Mouse (Mus musculus) T-helper 17 cell (primary cell): ENCODE data around the gene Pax9.

Experiments used
- in situ Hi-C, 2 experiments: fragments of 300-600 bp; cut with MboI, MseI; formaldehyde crosslinking; loops; 1 replicate in 1 of 2; 2 replicates in 1 of 2; pipeline ENCODE4 v1.15.1; 2025; ENCODE audit warnings: high pct_unique_total_duplicates in 2 of 2

Pax9 gene

DNA sequence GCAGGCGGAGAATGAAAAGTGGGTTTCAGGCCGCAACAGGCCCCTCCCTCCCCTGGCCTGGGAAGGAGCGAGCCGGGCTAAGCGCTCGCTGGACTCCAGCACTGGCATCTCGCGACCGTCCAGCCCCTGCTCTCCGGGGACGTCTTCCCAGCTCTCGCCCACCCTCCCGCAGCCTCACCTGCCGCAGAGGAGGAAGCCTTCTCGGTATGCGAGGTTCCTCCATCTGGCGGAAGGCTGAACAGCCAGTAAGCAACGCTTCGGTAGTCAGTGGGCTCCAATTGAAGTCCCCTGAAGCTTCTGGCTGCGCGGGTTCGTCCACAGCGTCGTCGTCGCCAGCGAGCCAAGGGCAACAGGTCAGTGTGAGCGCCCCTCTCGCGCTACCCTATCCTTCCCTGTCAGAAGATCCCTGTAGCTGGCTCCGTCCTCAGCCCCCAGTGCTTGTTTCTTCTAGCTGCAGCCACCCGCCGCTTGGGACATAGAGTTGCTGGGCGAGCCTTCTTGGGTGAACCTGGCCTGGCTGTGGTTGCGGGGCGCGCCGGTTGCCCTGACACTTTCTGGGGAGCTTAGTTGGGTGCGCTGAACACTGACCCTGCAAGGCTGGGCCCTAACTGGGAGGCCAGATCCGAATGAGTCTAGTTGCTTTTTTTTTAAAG, at the start of gene Pax9:
Pax9 (plus strand) TSS at position 341 of the 653 bp plus-strand sequence.
- in situ Hi-C loops, result loop anchor here (5.0 to 25.0 kb wide), 3 partner anchors 496 to 851 kb away; partner anchors contain the start of genes Foxa1 (in 1 of the 2) and Slc25a21 (in 1 of the 2)

DNA sequence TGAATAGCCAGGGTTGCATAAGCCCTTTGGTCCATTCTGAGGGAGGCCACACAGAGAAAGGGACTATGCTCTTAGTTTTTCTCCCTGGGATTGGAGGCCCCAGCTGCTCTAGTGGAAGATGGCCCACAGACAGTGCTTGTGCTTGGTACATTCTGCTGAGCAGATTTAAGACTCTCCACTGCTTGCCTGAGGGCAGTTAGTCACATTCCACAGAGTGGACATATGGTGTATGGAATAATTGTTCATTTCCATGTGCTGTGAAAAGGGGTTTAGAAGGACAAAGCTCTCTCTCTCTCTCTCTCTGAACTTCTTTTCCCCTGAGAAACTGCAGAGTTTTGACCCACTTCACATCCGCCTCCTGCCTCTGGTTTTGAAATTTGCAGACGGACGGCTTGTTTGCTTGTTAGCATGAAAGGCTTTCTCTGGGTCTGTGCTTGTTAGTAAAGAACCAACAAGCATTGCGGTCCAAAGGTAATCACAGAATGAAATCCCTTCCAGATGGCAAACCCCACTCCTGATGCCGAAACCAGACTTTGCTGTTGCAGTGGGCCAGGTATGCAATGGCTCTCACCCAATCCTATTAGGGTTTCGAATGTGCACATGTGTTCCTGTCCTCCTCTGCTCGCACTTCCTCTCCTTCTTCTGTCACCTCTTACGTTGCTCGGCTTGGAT, 22.0 kb upstream of the Pax9 start:
- in situ Hi-C loops, result loop anchor here in 1 of 2 experiments (10.0 kb wide), 1 partner anchor 1075 kb away; the partner anchor contains the start of gene Insm2

DNA sequence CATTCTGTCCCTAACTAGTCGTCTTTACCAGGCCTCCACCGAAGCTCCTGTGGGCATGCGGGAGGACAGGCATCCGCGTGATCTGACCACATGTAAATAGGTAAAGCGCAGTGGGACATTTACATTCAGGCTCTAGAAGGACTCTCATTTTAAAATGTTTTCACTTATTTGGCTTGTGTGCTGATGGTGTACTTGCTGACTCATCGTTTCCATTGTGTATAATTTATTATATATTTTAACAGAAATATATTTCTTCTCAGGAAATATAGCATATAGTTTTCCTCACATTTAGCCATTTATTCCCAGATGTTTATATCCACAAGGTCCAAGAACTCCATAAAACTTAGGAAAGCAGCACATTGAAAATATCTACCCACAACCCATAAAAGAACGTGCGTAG, 20.8 kb upstream of the Pax9 start:
- in situ Hi-C loops, result no loop called here

DNA sequence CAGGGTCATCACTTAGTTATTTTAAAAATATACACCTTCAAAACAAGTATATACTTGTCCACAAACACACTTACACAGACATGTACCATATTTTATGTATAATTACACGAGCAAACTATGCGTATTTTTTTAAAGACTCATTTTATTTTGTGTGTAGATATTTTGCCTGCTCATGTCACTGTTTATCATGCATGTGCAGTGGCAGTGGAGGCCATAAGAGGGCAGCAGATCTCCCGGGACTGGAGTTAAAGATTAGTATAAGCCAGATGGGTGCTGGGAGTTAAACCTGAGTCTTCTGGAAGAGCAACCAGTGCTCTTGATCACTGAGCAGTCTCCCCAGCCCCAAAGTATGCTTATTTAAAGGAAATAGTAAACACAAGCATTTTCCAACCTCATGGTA, 16.8 kb upstream of the Pax9 start:
- in situ Hi-C loops, result loop anchor here (25.0 kb wide), 2 partner anchors 513 to 863 kb away; partner anchors contain the start of genes Foxa1 (in 1 of the 2) and Slc25a21 (in 1 of the 2)

DNA sequence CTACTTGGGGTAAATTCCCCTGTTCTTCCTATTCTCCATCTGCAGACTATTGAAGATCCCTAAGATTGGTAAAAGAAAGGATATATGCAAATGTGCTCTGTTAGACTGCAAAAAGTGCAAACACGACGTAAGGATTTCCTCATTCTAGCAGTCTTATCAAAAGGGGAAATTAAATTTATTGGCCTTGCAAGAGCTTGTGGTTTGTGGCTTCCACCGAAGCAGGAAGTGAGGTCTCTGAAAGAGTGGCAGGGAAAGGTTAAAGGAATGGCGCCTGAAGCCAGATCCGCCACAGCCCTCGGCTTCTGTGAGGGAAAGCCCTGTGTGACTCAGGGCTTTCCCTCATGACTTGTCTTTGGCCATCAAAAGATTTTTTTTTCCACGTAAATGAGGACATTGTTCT, 13.9 kb upstream of the Pax9 start:
- in situ Hi-C loops, result loop anchor here (25.0 kb wide), 2 partner anchors 510 to 860 kb away; partner anchors contain the start of genes Foxa1 (in 1 of the 2) and Slc25a21 (in 1 of the 2)

DNA sequence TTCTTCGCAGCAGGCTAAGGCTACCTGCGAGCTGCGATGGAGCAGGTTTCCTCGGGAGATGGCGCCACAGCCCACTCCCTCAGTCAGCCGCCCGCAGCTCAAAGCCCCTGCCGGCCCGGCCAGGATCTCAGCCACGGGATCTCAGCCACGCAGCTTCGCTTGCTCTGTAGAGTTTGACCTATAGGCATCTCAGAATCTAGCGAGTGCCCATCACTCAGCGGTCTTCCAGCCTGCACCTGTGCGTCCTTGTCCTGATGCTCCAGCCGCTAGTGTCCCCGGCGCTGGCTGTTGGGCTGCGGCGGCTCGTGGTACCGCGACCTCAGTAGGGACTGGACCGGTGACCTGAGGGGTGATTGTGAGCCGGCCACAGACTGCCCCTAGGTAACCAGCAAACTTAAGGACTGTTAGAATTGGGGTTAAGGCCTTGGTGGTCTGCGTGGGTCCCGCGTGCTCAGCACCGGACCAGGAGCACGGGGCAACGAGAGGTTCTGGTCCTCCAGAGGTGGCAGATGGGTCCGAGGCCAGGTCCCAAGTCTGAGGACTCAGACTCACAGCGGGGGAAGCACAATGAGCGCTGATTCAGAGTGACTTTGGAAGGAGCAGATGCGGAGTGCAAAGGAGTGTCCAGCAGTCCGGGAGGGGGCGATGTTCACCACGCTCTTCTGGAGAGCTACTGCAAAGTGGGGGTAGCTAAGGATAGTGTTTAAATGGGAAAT, 10.3 kb upstream of the Pax9 start:
- in situ Hi-C loops, result loop anchor here (5.0 to 25.0 kb wide), 3 partner anchors 506 to 856 kb away; partner anchors contain the start of genes Slc25a21 (in 2 of the 2) and Foxa1 (in 1 of the 2)

DNA sequence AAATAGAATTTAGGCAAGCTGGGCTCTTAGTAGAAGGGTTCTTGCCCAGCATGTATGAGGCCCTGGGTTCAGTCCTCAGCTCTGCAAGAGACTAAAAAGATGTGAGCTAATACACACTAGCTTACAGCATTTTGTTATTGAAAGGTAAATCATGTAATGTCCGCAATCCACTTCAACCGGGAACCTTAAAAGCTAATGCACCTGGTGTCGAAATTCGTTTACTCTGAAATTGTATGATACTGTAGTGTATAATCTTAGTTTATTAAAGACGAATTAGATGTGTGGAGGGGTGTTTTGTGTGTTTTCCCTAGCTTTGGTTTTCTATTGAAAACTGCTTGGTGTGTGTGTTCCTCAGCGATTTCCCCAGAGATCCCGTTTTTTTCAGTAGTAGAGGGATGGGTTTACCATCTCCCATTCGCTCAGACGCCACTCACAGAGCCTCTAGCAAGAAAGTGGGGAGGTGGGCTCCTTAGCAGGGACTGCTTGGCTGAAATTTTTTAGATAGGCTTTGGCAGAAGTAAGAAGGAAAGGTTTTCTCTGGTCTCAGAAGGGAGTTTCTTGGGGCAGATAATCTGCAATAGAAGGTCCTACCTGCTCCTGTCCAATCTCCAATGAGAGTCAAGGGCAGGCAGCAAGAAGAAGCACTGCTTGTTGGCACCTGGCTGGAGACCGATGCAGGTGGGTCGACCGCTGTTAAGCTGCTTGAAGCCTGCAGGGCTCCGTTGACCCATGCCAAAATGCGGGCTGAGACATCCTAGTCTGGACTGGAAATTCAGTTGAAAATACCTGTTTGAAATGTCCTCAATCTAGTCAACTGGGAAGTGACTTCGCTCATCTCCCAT, 3.7 kb upstream of the Pax9 start:
- in situ Hi-C loops, result loop anchor here (25.0 kb wide), 2 partner anchors 499 to 849 kb away; partner anchors contain the start of genes Foxa1 (in 1 of the 2) and Slc25a21 (in 1 of the 2)

DNA sequence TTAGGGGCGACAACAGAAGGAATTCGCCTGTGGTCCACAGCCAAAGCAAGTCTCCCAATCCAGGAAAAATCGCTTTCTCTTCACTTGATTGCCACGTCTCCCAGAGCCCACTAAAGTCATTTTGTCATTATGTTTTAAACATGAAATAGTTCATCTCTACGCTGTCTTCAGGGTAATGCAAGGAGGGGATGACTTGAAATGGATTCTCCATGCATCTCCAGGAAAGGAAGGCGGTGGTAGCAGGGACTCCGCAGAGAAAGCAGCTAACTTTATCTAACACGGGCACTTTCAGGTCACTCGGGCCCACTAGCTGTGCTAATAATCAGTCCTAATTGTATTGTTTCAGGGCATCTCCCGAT, 3.1 kb upstream of the Pax9 start:
- in situ Hi-C loops, result loop anchor here (25.0 kb wide), 2 partner anchors 499 to 849 kb away; partner anchors contain the start of genes Foxa1 (in 1 of the 2) and Slc25a21 (in 1 of the 2)

DNA sequence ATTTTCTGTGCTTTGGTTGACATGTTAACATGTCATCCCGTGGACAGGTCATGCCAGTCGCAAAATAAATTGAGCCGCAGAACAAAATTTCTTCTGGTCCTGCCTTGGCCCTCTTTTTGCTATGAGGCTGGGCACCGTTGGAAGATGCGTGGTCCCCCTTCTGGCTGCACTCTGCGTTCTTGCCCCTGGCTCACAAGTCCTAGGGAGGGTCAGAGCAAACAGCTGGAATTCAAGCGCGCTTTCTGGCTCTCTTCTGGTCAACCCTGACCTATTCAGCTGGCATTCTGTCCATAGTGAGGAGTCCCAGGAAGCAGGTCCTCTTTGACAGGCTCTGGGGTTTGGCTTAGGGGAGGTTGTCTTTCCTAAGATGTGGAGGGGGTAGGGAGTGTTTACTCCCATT, 2.6 kb upstream of the Pax9 start:
- in situ Hi-C loops, result loop anchor here (25.0 kb wide), 2 partner anchors 498 to 848 kb away; partner anchors contain the start of genes Foxa1 (in 1 of the 2) and Slc25a21 (in 1 of the 2)

DNA sequence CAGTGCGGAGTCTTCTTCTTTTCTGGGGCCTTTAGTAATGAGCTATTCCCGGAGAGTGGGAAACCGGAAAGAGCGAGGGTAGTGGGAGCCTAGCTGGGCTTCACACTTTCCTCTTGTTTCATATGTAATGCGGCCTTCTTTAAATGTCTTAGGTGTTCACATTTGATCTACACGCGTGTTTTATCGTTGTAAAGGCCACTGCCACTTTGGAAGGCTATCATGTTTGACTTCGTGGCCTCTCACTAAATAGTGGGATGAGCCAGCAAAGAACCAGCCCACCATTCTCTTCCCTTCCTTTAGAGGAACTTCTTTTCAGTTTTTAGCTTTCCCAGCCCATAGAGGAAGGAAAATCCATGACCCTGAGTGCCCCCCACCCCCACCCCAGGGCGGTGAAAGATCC, 2.2 kb upstream of the Pax9 start:
- in situ Hi-C loops, result loop anchor here (25.0 kb wide), 2 partner anchors 498 to 848 kb away; partner anchors contain the start of genes Foxa1 (in 1 of the 2) and Slc25a21 (in 1 of the 2)

DNA sequence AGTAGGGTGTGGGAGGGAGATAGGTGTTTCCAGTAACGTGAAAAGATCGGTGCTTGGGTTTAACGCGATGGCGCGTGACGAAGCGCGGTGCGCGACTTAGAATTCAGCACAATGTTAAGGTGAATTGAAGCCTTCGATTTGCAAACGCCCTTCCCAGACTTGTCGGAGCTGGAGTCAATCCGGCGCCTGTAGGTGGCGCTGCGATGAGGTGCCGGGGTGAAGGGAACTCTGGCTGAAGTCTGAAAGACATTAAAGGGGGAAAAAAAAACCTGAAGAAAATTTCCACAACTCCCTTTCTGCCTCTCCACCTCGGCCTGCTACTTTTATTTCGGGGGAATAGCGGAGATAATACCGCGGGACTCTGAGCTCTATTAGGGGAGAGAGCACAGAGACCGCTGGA, 1.8 kb upstream of the Pax9 start:
- in situ Hi-C loops, result loop anchor here (5.0 to 25.0 kb wide), 3 partner anchors 498 to 853 kb away; partner anchors contain the start of genes Foxa1 (in 1 of the 2) and Slc25a21 (in 1 of the 2)

DNA sequence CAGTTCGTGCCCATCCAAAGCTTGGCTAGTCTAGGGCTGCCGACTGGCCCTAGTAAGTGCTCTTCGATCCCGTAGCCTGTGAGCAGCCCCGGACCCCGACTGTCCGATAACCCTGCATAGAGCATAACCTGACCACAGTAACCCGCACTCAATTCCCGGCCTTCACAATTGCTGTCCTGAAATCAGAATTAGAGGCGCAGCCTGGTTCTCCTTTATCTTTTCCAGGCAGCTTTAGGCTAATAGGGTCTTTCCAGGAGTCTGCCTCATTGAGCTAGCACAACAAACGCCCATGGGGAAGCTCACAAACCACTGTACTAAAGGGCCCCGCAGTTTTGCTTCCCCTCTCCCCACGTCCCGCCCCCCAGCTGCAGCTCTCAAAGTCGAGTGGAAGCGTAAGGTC, 1.2 kb upstream of the Pax9 start:
- in situ Hi-C loops, result loop anchor here (5.0 to 25.0 kb wide), 3 partner anchors 497 to 852 kb away; partner anchors contain the start of genes Foxa1 (in 1 of the 2) and Slc25a21 (in 1 of the 2)

DNA sequence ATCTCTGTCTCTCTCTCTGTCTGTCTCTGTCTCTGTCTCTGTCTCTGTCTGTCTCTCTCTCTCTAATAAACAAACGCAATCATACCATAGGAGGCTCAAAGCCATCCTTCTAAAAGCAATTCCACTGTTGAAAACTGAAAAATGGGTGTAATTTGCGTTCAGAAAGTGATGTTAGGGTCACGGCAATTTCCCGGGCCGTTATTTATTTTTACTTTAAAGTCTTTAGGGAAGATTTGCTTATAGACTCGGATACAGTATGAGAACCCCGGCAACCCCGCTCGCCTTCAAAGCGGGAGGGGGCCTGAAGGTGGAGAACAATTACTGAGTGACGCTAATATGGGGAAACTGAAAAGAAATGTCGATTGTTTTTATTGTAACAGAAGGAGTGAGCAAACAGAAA, 566 bp upstream of the Pax9 start:
- in situ Hi-C loops, result loop anchor here (5.0 to 25.0 kb wide), 3 partner anchors 496 to 851 kb away; partner anchors contain the start of genes Foxa1 (in 1 of the 2) and Slc25a21 (in 1 of the 2)

DNA sequence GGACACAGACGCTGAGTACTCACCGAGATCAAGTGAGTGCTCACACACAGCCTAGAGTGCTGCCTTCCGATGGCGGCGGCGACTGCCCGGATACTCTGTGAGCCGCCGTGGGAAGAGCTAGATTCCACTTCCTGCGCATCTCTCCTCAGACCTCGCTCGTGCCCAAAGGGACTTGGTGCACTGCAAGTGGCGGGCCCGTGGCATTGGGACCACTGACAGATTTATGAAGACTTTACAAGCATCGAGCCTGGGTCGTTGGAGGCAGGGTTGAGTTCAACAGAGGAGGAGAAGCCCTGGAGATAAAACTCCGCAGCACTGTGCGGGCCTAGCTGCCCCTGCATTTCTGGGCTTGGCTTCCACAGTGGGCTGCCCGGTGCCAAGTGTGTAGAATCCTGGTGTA, 969 bp downstream of the Pax9 start:
- in situ Hi-C loops, result loop anchor here (5.0 to 25.0 kb wide), 3 partner anchors 495 to 850 kb away; partner anchors contain the start of genes Foxa1 (in 1 of the 2) and Slc25a21 (in 1 of the 2)

DNA sequence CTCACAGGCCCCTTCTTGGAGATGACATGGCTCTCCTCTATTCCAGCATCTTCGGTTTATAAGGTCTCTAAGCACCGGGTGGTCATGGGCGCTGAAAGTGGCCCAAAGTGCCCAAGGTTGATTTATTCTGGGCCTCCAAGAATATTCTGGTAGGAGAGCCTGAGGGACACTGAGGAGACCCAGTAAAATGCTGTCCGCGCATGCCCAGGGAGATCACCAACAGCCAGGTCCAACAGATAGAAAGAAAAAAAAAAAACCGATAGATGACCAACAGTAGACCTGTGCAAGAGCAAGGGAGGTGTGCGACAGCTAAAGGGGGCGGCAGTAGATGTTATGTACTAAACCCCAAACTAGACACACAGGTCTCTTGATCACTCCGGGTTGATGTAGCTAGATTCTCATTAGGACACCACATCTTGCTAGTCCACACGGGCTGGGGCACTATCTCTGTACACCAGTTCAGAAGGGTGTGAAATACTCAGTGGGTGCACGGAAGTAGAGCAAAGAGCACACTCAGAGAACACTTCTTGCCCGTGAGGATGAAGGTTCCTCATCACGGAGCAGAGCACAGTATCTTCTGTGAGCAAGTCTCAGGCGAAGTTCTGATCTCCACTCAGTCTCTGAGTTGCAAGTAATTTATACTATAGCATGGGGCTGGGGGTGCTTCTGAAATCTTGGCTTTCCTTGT, 2.0 kb downstream of the Pax9 start:
- in situ Hi-C loops, result loop anchor here (5.0 to 25.0 kb wide), 3 partner anchors 494 to 849 kb away; partner anchors contain the start of genes Foxa1 (in 1 of the 2) and Slc25a21 (in 1 of the 2)

DNA sequence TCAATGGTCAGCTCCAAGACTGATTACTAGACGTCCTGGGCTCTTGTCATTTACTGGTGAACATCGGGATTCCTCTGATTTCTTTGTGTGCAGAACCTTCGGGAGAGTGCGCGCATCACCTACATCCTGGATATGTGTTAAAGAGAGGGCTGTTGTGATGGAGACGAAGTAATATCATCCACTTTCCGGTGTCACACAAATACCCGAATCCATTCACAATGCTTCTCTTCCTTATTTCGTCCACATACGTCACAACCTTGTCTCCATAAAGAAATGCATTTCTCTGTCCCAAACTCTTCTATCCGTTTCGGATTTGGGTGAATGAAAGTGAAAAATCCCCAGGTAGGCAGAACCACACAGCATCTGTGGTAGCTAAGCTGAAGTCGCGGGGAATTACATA, 2.8 kb downstream of the Pax9 start:
- in situ Hi-C loops, result loop anchor here (5.0 to 25.0 kb wide), 3 partner anchors 493 to 848 kb away; partner anchors contain the start of genes Foxa1 (in 1 of the 2) and Slc25a21 (in 1 of the 2)

DNA sequence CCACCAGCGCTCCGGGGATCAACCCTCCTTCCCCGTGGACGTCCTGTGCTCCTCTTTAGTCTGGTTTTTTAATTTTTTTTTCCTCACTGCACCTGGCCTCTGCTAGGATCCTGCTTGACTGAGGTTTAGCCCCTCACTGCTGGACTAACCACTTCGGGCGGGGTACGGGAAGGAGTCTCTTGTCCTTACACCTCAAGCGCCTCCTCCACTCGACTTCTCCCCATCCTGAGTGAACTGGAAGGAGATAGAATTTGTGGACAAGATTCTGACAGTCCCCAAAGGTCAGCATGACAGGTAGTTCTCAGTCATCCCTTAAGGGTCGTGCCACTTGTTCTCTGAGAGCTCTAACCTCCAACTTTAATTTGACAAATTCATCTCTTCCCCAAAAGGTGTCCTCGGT, 3.4 kb downstream of the Pax9 start:
- in situ Hi-C loops, result loop anchor here (5.0 to 25.0 kb wide), 3 partner anchors 492 to 847 kb away; partner anchors contain the start of genes Foxa1 (in 1 of the 2) and Slc25a21 (in 1 of the 2)

DNA sequence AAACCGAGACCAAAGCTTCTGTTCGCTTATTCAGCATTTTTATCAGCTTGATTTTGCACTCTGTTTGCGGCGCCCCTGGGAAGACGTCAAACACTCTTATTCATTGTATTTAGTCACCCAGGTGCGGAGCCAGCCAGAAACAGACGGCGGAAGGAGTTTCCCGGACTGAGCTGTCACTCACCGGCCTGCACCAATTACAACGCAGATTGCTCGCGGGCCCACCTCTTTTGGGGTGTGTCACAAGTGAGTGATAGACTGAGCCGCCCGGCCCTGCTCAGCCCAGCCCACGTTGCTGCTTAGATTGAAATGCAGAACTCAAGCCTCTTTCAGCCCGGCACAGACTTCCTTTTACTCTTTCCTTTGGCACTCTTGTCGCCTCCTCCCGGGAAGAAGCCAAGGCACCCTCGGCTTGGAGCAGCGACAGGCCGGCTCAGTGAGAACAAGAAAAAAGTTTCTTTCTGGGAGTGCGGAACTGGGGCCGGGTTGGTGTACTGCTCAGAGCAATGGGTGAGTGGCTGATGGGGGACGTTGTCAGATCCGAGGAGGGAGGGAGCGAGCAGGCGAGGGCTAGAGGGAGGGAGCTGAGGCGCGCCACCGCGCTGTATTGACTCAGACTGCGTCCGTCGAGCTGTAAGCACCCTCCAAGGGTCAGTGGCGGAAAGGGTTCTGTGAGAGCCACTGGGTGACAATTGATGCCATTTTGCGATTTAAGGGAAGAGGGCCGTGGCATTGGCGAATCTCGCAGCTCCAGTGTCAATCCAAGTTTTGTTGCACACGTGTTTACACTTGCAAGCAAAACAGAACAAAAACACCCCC, 4.0 kb downstream of the Pax9 start:
- in situ Hi-C loops, result loop anchor here (25.0 kb wide), 2 partner anchors 492 to 842 kb away; partner anchors contain the start of genes Foxa1 (in 1 of the 2) and Slc25a21 (in 1 of the 2)
